Mouse (Mus musculus): Measurements from ENCODE around the gene Upk1a. TPM values are rescaled to one million over a fixed set of nuclear protein-coding genes. Genes with fewer than 3 reads are reported as not detected.

Gene Upk1a
- polyA plus RNA-seq, 1 experiment from 2014 or later = 0.46 TPM

DNA sequence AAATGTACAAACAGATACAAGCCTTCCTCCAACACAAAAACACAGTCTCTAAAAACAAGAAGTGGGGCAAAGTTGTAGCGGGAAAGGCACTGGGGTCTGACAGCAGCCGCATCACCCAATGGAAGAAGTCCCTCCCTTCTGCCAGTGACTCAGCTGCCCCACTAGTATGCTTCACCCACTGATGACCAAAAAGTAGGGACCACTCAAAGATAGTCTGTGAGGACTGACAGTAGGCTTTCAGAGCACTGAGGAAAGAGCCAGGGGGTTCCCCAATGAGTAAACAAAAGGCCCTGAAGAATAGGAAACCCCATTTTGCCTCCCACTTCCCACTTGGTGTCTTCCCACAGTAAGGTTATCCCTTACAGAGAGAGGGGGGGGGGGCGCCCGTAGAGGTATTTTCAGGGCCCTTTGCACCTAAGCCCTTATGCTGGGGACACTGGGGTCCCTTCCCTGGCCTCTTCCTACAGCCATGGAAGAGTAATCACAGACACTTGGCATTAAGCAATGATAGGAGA lies 18.1 kb downstream of the Upk1a start:
- Histone ChIP-seq H3K4me2 (no peak overlapping the region), H3K36me3 (ENCODE audit: insufficient read depth) (no peaks in the 10 kb centered on the region), H3K9ac (no peak overlapping the region), H3K9me3 (ENCODE audit: low read depth, low read length) (no peaks in the 10 kb centered on the region), H3K4me3 (ENCODE audit: low read depth, low read length) (no peak overlapping the region), H3K27me3 (ENCODE audit: insufficient read depth, low read length) (no peaks in the 10 kb centered on the region), H3K4me1 (ENCODE audit: insufficient read depth) (0 out of 2 replicates have a peak, but pooled peaks cover 3% of the 10 kb centered on the region), H3K27ac (ENCODE audit: low read depth) (no peak overlapping the region)
- TF ChIP-seq CTCF (IDR thresholded peaks at IDR 0.05; ENCODE audit: low read depth) = no peak
- DNase-seq (no peak), ATAC-seq (ENCODE audit: insufficient read depth) (no peak)
- WGBS = 59% methylated on average over 4 of the region's 4 CpGs

DNA sequence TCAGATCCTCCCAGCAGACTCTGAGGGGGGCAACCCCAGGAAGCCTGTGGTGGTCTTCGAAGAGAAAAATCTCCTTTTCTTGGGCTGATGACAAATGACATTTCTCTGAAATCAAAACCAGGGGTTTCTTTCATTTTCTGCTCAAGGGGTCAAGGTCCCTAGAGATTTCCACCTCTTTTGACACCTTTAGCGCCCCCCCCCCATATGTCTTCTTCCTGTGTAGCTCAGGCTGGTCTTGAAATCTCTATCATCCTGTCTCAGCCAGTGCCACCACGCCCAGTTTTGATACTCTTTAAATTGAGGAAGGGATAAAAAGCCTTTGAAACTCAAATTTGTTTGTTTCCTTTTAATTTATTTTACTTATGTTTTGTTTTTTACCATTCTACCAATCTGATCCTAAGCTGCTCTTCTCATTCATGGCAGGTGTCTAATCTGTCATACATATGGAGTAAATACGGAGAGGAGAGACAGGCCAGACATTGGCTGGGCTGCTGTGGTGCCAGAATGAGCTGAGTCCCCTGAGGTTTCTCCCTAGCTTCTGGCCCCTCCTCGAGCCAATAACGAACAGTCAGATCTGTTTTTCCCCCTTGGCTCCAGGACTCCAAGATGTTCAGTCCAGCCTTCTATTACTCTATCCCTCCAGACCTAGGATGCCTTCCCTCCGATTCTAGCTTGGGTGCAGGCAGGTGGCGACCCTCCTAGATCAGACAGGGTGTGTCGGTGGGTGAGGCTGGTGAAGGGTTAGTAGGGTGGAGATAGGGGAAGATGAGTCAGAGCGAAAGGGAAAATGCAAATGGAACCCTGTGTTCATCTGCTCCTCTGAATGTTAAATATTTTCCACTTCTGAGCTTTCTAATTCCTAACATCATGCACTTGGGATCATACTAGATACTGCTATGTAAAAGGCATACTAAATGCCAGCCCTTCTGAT lies 18.8 kb downstream of the Upk1a start:
- H3K36me3 ChIP-seq (ENCODE audit: insufficient read depth) = no peaks in the 10 kb centered on the region
- WGBS = 69% methylated on average over 10 of the region's 10 CpGs
- no peak overlapping the region for H3K4me3 ChIP-seq (ENCODE audit: low read depth, low read length)
- H3K27me3 ChIP-seq (ENCODE audit: insufficient read depth, low read length) = no peaks in the 10 kb centered on the region
- no peak overlapping the region for H3K27ac ChIP-seq (ENCODE audit: low read depth)
- DNase-seq = no peak
- 0 out of 2 replicates have a peak, but pooled peaks cover 3% of the 10 kb centered on the region for H3K4me1 ChIP-seq (ENCODE audit: insufficient read depth)
- no peak for TF ChIP-seq CTCF (IDR thresholded peaks at IDR 0.05; ENCODE audit: low read depth)
- no peaks in the 10 kb centered on the region for H3K9me3 ChIP-seq (ENCODE audit: low read depth, low read length)
- no peak for ATAC-seq (ENCODE audit: insufficient read depth)
- no peak overlapping the region for H3K4me2 ChIP-seq
- H3K9ac ChIP-seq = no peak overlapping the region

GRCm38 (mm10) chr7:30592772-30593423 lies 19.7 kb downstream of the Upk1a start:
- H3K27ac ChIP-seq (ENCODE audit: low read depth) = no peak overlapping the region
- ATAC-seq (ENCODE audit: insufficient read depth) (no peak), DNase-seq (no peak)
- H3K27me3 ChIP-seq (ENCODE audit: insufficient read depth, low read length) = no peaks in the 10 kb centered on the region
- no peak overlapping the region for H3K4me2 ChIP-seq
- no peaks in the 10 kb centered on the region for H3K36me3 ChIP-seq (ENCODE audit: insufficient read depth)
- 0 out of 2 replicates have a peak, but pooled peaks cover 3% of the 10 kb centered on the region for H3K4me1 ChIP-seq (ENCODE audit: insufficient read depth)
- no peak overlapping the region for H3K4me3 ChIP-seq (ENCODE audit: low read depth, low read length)
- no peak overlapping the region for H3K9ac ChIP-seq
- no peak for TF ChIP-seq CTCF (IDR thresholded peaks at IDR 0.05; ENCODE audit: low read depth)
- no peaks in the 10 kb centered on the region for H3K9me3 ChIP-seq (ENCODE audit: low read depth, low read length)
- 32% methylated on average over 5 of the region's 5 CpGs for WGBS

- H3K4me1 ChIP-seq (ENCODE audit: insufficient read depth) = 0 out of 2 replicates have a peak, but pooled peaks cover 3% of the 10 kb centered on the region
- no peak overlapping the region for H3K9ac ChIP-seq
- H3K4me2 ChIP-seq = no peak overlapping the region
- H3K27me3 ChIP-seq (ENCODE audit: insufficient read depth, low read length) = no peaks in the 10 kb centered on the region
- no peaks in the 10 kb centered on the region for H3K9me3 ChIP-seq (ENCODE audit: low read depth, low read length)
- no peak for TF ChIP-seq CTCF (IDR thresholded peaks at IDR 0.05; ENCODE audit: low read depth)
- H3K27ac ChIP-seq (ENCODE audit: low read depth) = no peak overlapping the region
- DNase-seq = no peak
- no peak for ATAC-seq (ENCODE audit: insufficient read depth)
- peaks cover 2% of the 10 kb centered on the region for H3K36me3 ChIP-seq (ENCODE audit: insufficient read depth)
- no peak overlapping the region for H3K4me3 ChIP-seq (ENCODE audit: low read depth, low read length)
- WGBS = 57% methylated on average over 4 of the region's 4 CpGs
Measured at GRCm38 (mm10) chr7:30591605-30591951, 21.1 kb downstream of the Upk1a start.

GRCm38 (mm10) chr7:30590927-30591604 lies 21.6 kb downstream of the Upk1a start:
- DNase-seq (no peak), ATAC-seq (ENCODE audit: insufficient read depth) (no peak)
- no peak overlapping the region for H3K4me3 ChIP-seq (ENCODE audit: low read depth, low read length)
- no peaks in the 10 kb centered on the region for H3K27me3 ChIP-seq (ENCODE audit: insufficient read depth, low read length)
- TF ChIP-seq CTCF (IDR thresholded peaks at IDR 0.05; ENCODE audit: low read depth) = no peak
- 0 out of 2 replicates have a peak, but pooled peaks cover 3% of the 10 kb centered on the region for H3K4me1 ChIP-seq (ENCODE audit: insufficient read depth)
- no peak overlapping the region for H3K9ac ChIP-seq
- no peak overlapping the region for H3K27ac ChIP-seq (ENCODE audit: low read depth)
- no peaks in the 10 kb centered on the region for H3K9me3 ChIP-seq (ENCODE audit: low read depth, low read length)
- H3K36me3 ChIP-seq (ENCODE audit: insufficient read depth) = peaks cover 7% of the 10 kb centered on the region
- no peak overlapping the region for H3K4me2 ChIP-seq
- 80% methylated on average over 9 of the region's 9 CpGs for WGBS

DNA sequence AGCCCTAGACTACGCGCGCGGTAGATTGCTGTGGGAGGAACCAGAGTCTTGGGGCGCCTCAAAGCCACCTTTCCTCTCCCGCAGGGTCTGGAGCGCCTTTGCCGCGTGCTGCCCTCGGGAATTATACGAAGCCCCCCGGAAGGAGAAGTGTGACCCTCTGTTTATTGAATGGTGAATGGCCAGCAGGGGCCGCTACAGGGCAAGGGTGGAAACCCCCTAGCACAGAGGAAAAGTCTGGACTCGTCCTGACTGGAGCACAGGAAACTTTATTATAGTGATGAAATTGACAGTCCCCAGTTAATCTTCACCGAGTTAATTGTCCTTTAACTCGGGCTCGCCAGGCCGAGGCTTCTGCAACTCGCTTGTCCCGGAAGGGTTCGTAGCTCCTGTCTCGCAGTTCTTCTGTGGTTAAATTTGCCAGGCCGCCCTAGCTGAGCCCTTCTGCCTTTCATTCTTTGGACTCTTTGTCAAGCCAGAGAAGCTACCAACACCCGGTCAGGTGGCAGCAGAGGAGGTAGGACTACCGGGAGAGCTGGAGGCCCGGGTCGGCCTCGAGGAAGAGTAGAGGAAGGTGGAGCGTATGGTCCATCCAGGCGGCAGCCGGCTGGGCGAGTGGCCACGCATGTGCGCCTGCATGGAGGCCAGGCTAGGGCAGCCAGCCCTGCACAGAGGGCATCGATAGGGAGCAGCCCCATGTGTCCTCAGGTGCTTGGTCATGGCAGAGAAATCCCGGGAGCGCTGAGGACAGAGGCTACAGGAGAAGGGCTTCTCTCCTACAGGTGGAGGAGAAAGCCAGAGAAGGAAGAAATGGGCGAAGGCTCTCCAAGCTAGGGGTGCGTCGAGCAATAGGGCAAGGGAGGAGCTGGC lies 23.0 kb downstream of the Upk1a start:
- ATAC-seq (ENCODE audit: insufficient read depth) (peak; percentile 67), DNase-seq (peak; percentile 96)
- Histone ChIP-seq H3K9ac (peak overlapping the region; percentile 59), H3K4me2 (peak overlapping the region; percentile 82), H3K4me1 (ENCODE audit: insufficient read depth) (0 out of 2 replicates have a peak, but pooled peaks cover 3% of the 10 kb centered on the region), H3K36me3 (ENCODE audit: insufficient read depth) (peaks cover 21% of the 10 kb centered on the region), H3K4me3 (ENCODE audit: low read depth, low read length) (peak overlapping the region; percentile 94), H3K27me3 (ENCODE audit: insufficient read depth, low read length) (no peaks in the 10 kb centered on the region), H3K9me3 (ENCODE audit: low read depth, low read length) (no peaks in the 10 kb centered on the region), H3K27ac (ENCODE audit: low read depth) (peak overlapping the region; percentile 93)
- 25% methylated on average over 40 of the region's 40 CpGs for WGBS
- TF ChIP-seq CTCF (IDR thresholded peaks at IDR 0.05; ENCODE audit: low read depth) = peak; percentile 95
